Mouse (Mus musculus): ENCODE results near the gene Ccdc155.

DNA sequence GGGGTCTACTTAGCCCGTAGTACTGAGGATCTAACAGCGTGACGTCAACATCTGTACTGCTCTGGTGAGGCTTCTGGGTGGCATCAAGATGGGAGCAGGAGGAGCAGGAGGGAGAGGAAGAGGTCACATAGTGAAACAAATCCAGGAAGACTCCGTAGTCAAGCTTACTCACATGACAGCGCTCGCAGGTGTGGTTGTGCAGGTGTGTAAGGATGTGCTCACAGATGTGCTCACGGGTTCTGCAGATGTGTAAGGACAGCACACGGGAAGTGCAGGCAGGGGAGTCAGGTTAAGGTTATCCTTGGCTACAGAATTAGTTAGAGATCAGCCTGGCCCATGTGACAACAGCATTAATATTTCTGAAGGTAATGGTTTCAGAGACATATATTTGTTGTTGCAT is 49.1 kb upstream of the Ccdc155 start:
- TF ChIP-seq CTCF (IDR thresholded peaks at IDR 0.05; ENCODE audit: control insufficient read depth, insufficient read depth, insufficient read length) (no peak), MAX (IDR thresholded peaks at IDR 0.05) (no peak), FOSL1 (IDR thresholded peaks at IDR 0.05; ENCODE audit: insufficient read depth, low read length, poor library complexity, severe bottlenecking) (no peak), MYOG (IDR thresholded peaks at IDR 0.05; ENCODE audit: control insufficient read depth, extremely low read depth, insufficient read length) (no peak), USF1 (IDR thresholded peaks at IDR 0.05; ENCODE audit: low read depth) (no peak), MYOD1 (IDR thresholded peaks at IDR 0.05; ENCODE audit: control insufficient read depth, insufficient read length, low read depth) (no peak), CEBPB (IDR thresholded peaks at IDR 0.05; ENCODE audit: low read depth) (no peak)

All from C2C12 (cell line).